Mouse (Mus musculus): ENCODE measurements around the gene Rhebl1. TPM values are rescaled to one million over a fixed set of nuclear protein-coding genes. Genes with fewer than 3 reads are reported as not detected.
"Not testable (repeated sequence)": the region's sequence is repeated elsewhere in the genome, so short reads cannot be mapped to it uniquely, and the experiment has no call there.

Gene Rhebl1
- polyA plus RNA-seq, 1 experiment from 2014 or later = 19.4 TPM

GRCm38 (mm10) chr15:98930017-98930734 is 35.8 kb upstream of the Rhebl1 start:
- Histone ChIP-seq H3K4me2 (replicated peaks) (no peak overlapping the region), H3K27me3 (ENCODE audit: control insufficient read depth, insufficient read depth, low read length) (no peaks in the 10 kb centered on the region), H3K9me3 (ENCODE audit: control insufficient read depth, low read length) (no peaks in the 10 kb centered on the region), H3K9ac (no peak overlapping the region), H3K4me3 (replicated peaks; ENCODE audit: low read length) (no peak overlapping the region), H3K4me1 (replicated peaks; ENCODE audit: control insufficient read depth, insufficient read depth, low read length) (peaks cover 16% of the 10 kb centered on the region), H3K27ac (no peak overlapping the region), H3K36me3 (replicated peaks; ENCODE audit: control insufficient read depth, insufficient read depth) (peaks cover 14% of the 10 kb centered on the region)
- WGBS = 59% methylated on average over 8 of the region's 8 CpGs
- ATAC-seq (ENCODE audit: low FRiP score) (no peak), DNase-seq (ENCODE audit: low spot score) (no peak)

GRCm38 (mm10) chr15:98928598-98929240 is 34.4 kb upstream of the Rhebl1 start:
- H3K36me3 ChIP-seq (replicated peaks; ENCODE audit: control insufficient read depth, insufficient read depth) = peaks cover 14% of the 10 kb centered on the region
- H3K9me3 ChIP-seq (ENCODE audit: control insufficient read depth, low read length) = no peaks in the 10 kb centered on the region
- DNase-seq (ENCODE audit: low spot score) = peak; percentile 76
- ATAC-seq (ENCODE audit: low FRiP score) = peak; percentile 55; the same call in 1 of the 2 replicates
- 15% methylated on average over 13 of the region's 13 CpGs for WGBS
- no peak overlapping the region for H3K27ac ChIP-seq
- H3K4me1 ChIP-seq (replicated peaks; ENCODE audit: control insufficient read depth, insufficient read depth, low read length) = peaks cover 13% of the 10 kb centered on the region
- H3K4me2 ChIP-seq (replicated peaks) = peak overlapping the region; percentile 8
- H3K9ac ChIP-seq = no peak overlapping the region
- no peaks in the 10 kb centered on the region for H3K27me3 ChIP-seq (ENCODE audit: control insufficient read depth, insufficient read depth, low read length)
- no peak overlapping the region for H3K4me3 ChIP-seq (replicated peaks; ENCODE audit: low read length)

DNA sequence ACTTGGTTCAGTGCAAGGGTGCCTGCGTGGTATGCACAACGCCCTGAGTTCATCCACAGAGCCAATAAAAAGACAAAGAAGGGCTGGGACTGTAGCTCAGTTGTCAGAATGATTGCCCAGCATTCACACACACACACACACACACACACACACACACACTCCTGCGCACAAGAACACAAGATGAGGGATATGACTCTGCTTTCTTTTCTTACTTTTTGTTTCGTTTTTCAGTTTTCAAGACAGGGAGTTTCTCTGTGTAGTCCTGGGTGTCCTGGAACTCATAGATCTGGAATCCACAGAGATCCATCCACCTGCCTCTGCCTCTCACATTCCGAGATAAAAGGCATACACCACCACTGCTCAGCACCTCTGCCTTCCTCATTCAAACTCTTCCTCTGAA is 33.2 kb upstream of the Rhebl1 start:
- Histone ChIP-seq H3K27me3 (ENCODE audit: control insufficient read depth, insufficient read depth, low read length) (no peaks in the 10 kb centered on the region), H3K4me1 (replicated peaks; ENCODE audit: control insufficient read depth, insufficient read depth, low read length) (peaks cover 13% of the 10 kb centered on the region), H3K27ac (no peak overlapping the region), H3K4me3 (replicated peaks; ENCODE audit: low read length) (no peak overlapping the region), H3K9me3 (ENCODE audit: control insufficient read depth, low read length) (no peaks in the 10 kb centered on the region), H3K4me2 (replicated peaks) (no peak overlapping the region), H3K36me3 (replicated peaks; ENCODE audit: control insufficient read depth, insufficient read depth) (peaks cover 14% of the 10 kb centered on the region), H3K9ac (no peak overlapping the region)
- ATAC-seq (ENCODE audit: low FRiP score) = no peak
- no peak for DNase-seq (ENCODE audit: low spot score)
- 85% methylated on average over 5 of the region's 5 CpGs for WGBS

DNA sequence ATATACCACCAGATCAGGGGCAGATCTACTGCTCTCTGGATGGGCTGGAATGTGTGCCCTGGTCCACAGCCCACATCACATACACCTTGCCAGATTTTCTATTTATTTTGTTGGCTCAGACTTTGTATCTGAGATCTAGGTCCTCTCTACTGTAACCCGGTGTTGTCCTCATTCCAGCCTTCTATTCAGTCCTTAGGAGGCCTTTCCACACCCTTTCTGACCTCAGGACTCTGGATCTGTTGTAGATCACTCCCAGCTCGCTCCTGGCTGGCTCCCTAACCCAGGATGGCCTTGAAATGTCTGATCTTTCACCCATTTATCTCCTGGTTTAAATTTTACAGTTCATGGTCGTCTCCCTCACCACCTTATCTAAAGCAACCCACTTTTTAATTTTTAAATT is 30.3 kb upstream of the Rhebl1 start:
- DNase-seq (ENCODE audit: low spot score) = no peak
- 85% methylated on average over 3 of the region's 3 CpGs for WGBS
- Histone ChIP-seq H3K27ac (no peak overlapping the region), H3K36me3 (replicated peaks; ENCODE audit: control insufficient read depth, insufficient read depth) (no peaks in the 10 kb centered on the region), H3K4me1 (replicated peaks; ENCODE audit: control insufficient read depth, insufficient read depth, low read length) (peaks cover 8% of the 10 kb centered on the region), H3K27me3 (ENCODE audit: control insufficient read depth, insufficient read depth, low read length) (no peaks in the 10 kb centered on the region), H3K4me2 (replicated peaks) (no peak overlapping the region), H3K9me3 (ENCODE audit: control insufficient read depth, low read length) (no peaks in the 10 kb centered on the region), H3K4me3 (replicated peaks; ENCODE audit: low read length) (no peak overlapping the region), H3K9ac (no peak overlapping the region)
- no peak for ATAC-seq (ENCODE audit: low FRiP score)

DNA sequence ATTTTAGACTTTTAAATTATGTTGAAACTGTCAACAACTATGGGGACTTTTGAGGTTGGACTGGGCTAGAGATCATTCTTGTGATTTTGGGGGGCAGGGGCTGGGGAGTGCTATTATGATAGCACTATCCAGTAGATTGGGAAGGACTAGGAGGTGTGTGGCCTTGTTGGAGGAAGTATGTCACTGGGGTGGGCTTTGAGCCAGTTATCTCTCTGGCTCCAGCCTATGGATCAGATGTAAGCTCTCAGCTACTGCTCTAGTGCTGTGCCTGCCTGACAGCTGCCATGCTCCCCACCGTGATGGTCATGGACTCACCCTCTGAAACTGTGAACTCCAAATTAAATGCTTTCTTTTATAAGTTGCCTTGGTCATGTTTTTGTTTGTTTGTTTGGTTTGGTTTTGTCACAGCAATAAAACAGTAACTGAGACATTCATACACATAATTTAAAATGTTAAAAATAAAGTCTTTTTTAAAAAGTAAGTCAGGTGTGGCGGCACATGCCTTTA is 28.7 kb upstream of the Rhebl1 start:
- no peak for DNase-seq (ENCODE audit: low spot score)
- Histone ChIP-seq H3K9me3 (ENCODE audit: control insufficient read depth, low read length) (no peaks in the 10 kb centered on the region), H3K4me1 (replicated peaks; ENCODE audit: control insufficient read depth, insufficient read depth, low read length) (peaks cover 5% of the 10 kb centered on the region; the same call in 1 of the 2 replicates), H3K9ac (no peak overlapping the region), H3K27ac (no peak overlapping the region), H3K4me3 (replicated peaks; ENCODE audit: low read length) (no peak overlapping the region), H3K36me3 (replicated peaks; ENCODE audit: control insufficient read depth, insufficient read depth) (no peaks in the 10 kb centered on the region), H3K27me3 (ENCODE audit: control insufficient read depth, insufficient read depth, low read length) (no peaks in the 10 kb centered on the region), H3K4me2 (replicated peaks) (no peak overlapping the region)
- WGBS = 84% methylated on average over 2 of the region's 2 CpGs
- ATAC-seq (ENCODE audit: low FRiP score) = no peak

DNA sequence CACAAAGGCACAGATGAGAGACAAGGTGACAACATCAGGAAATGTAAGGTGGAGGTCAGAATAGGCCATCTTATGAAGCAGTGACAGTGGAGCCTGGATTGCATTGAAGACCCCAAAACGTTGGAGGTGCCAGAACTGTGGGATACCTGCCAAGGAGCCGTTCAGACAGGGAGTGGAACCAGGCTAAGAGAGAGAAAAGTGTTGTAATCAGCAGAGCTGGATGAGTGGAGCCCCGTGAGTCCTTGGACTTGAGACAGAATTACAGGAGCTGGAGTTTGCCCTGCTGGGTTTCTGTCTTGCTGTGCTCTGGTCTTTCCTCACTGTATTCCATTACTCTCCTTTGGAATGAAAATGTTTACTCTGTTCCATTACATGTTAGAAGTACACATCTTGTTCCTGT is 28.2 kb upstream of the Rhebl1 start:
- H3K27me3 ChIP-seq (ENCODE audit: control insufficient read depth, insufficient read depth, low read length) = no peaks in the 10 kb centered on the region
- no peaks in the 10 kb centered on the region for H3K36me3 ChIP-seq (replicated peaks; ENCODE audit: control insufficient read depth, insufficient read depth)
- H3K9me3 ChIP-seq (ENCODE audit: control insufficient read depth, low read length) = no peaks in the 10 kb centered on the region
- H3K4me3 ChIP-seq (replicated peaks; ENCODE audit: low read length) = no peak overlapping the region
- H3K4me1 ChIP-seq (replicated peaks; ENCODE audit: control insufficient read depth, insufficient read depth, low read length) = peaks cover 5% of the 10 kb centered on the region; the same call in 1 of the 2 replicates
- 50% methylated on average over 3 of the region's 3 CpGs for WGBS
- no peak overlapping the region for H3K27ac ChIP-seq
- ATAC-seq (ENCODE audit: low FRiP score) (no peak), DNase-seq (ENCODE audit: low spot score) (no peak)
- no peak overlapping the region for H3K4me2 ChIP-seq (replicated peaks)
- H3K9ac ChIP-seq = no peak overlapping the region

DNA sequence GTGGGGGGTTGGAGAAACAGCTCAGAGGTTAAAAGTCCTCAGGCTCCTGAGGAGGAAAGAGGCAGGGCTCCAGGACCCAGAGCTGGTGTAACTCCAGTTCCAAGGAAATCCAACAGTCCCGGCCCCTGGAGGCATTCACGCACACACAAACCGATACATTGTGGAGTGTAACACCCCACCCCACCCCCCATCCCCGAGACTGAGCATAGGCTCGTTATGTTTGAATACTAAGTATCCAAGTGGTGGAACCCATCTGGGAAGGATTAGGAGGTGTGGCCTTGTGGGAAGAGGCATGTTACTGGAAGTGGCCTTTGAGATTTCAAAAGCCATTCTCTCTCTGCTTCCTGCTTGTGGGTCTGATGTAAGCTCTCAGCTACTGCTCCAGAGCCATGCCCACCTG is 27.2 kb upstream of the Rhebl1 start:
- no peak for DNase-seq (ENCODE audit: low spot score)
- H3K27ac ChIP-seq = no peak overlapping the region

GRCm38 (mm10) chr15:98918499-98918895 is 24.2 kb upstream of the Rhebl1 start:
- 30% methylated on average over 8 of the region's 8 CpGs for WGBS
- not testable (repeated sequence) for H3K27me3 ChIP-seq (ENCODE audit: control insufficient read depth, insufficient read depth, low read length); DNase-seq (ENCODE audit: low spot score); H3K9me3 ChIP-seq (ENCODE audit: control insufficient read depth, low read length); ATAC-seq (ENCODE audit: low FRiP score)
- Histone ChIP-seq H3K4me3 (replicated peaks; ENCODE audit: low read length) (peak overlapping the region; percentile 92), H3K4me1 (replicated peaks; ENCODE audit: control insufficient read depth, insufficient read depth, low read length) (peaks cover 27% of the 10 kb centered on the region), H3K9ac (peak overlapping the region; percentile 90), H3K4me2 (replicated peaks) (peak overlapping the region; percentile 76), H3K27ac (peak overlapping the region; percentile 97), H3K36me3 (replicated peaks; ENCODE audit: control insufficient read depth, insufficient read depth) (peaks cover 12% of the 10 kb centered on the region; the same call in 1 of the 2 replicates)

More for the DNA sequence above, 27.2 kb upstream of the Rhebl1 start:
- H3K4me3 ChIP-seq (replicated peaks; ENCODE audit: low read length) = no peak overlapping the region
- H3K27me3 ChIP-seq (ENCODE audit: control insufficient read depth, insufficient read depth, low read length) = no peaks in the 10 kb centered on the region
- no peak overlapping the region for H3K4me2 ChIP-seq (replicated peaks)
- ATAC-seq (ENCODE audit: low FRiP score) = no peak
- H3K9ac ChIP-seq = no peak overlapping the region
- H3K36me3 ChIP-seq (replicated peaks; ENCODE audit: control insufficient read depth, insufficient read depth) = no peaks in the 10 kb centered on the region
- H3K4me1 ChIP-seq (replicated peaks; ENCODE audit: control insufficient read depth, insufficient read depth, low read length) = peaks cover 9% of the 10 kb centered on the region
- H3K9me3 ChIP-seq (ENCODE audit: control insufficient read depth, low read length) = no peaks in the 10 kb centered on the region
- WGBS = 86% methylated on average over 5 of the region's 5 CpGs
